Mouse (Mus musculus): Measurements from ENCODE around the gene Zmym4.

GRCm38 (mm10) chr4:126943421-126943820 is 24.5 kb downstream of the Zmym4 start:
- TF ChIP-seq GATA1 (IDR thresholded peaks at IDR 0.05; ENCODE audit: low read length) (no peak), TAL1 (IDR thresholded peaks at IDR 0.05; ENCODE audit: low read length) (no peak)

Data from erythroblast, embryonic 14.5 days (primary cell).